ENCODE assay signal across 27 mouse cellular contexts in genomic region chr7:72234433-72234998, GRCm38 (mm10).
DNase-seq lines count a peak whose midpoint lies in the region; ATAC-seq and TF ChIP-seq lines count a peak whose summit lies in the region.
"Had no signal": no experiment of that assay in that cellular context is flagged by ENCODE, and none has a peak within 500 bp of the region (broad histone marks: within the 10 kb centered on the region; RNA-seq: fewer than 3 reads in every experiment).

No protein-coding gene starts in this region.

- H3K4me3 ChIP-seq in embryonic facial prominence, embryonic 11.5 days (ENCODE audit: low read depth, low read length), result no peak overlapping the region
- no peak overlapping the region for H3K4me3 ChIP-seq in embryonic facial prominence, embryonic 10.5 days
- H3K4me3 ChIP-seq in kidney, postnatal 0 days (replicated peaks; ENCODE audit: low read depth, low read length), result no peak overlapping the region
- no peak overlapping the region for H3K4me3 ChIP-seq in limb, embryonic 10.5 days
- H3K4me3 ChIP-seq: forebrain, embryonic 13.5 days; heart, adult 2 months; heart, embryonic 13.5 days; layer of hippocampus, adult 2 months; stomach, embryonic 15.5 days had no signal

- no peak overlapping the region for H3K9ac ChIP-seq in embryonic facial prominence, embryonic 11.5 days (replicated peaks; ENCODE audit: low read length)
- H3K9ac ChIP-seq in kidney, postnatal 0 days (ENCODE audit: low read depth, low read length), result no peak overlapping the region
- H3K9ac ChIP-seq: forebrain, embryonic 13.5 days; heart, embryonic 13.5 days; hindbrain, embryonic 14.5 days; stomach, embryonic 15.5 days had no signal

- TF ChIP-seq CTCF in kidney, postnatal 0 days (IDR thresholded peaks at IDR 0.05; ENCODE audit: low read depth), result no peak

- H3K27me3 ChIP-seq in embryonic facial prominence, embryonic 11.5 days (ENCODE audit: control insufficient read depth, insufficient read depth, low read length), result no peaks in the 10 kb centered on the region
- H3K27me3 ChIP-seq in embryonic facial prominence, embryonic 10.5 days (replicated peaks; ENCODE audit: low read depth, poor library complexity, severe bottlenecking), result no peaks in the 10 kb centered on the region; the same call in 1 of the 2 replicates
- no peaks in the 10 kb centered on the region for H3K27me3 ChIP-seq in kidney, postnatal 0 days (ENCODE audit: insufficient read depth, low read length)
- 0 out of 2 replicates have a peak, but pooled peaks cover 4% of the 10 kb centered on the region for H3K27me3 ChIP-seq in limb, embryonic 10.5 days (ENCODE audit: low read depth, poor library complexity, severe bottlenecking)
- H3K27me3 ChIP-seq: forebrain, embryonic 13.5 days; heart, embryonic 13.5 days; stomach, embryonic 15.5 days had no signal

- no peak overlapping the region for H3K4me2 ChIP-seq in embryonic facial prominence, embryonic 11.5 days (ENCODE audit: low read depth, low read length)
- H3K4me2 ChIP-seq in kidney, postnatal 0 days (ENCODE audit: low read length), result no peak overlapping the region
- H3K4me2 ChIP-seq: forebrain, embryonic 13.5 days; heart, embryonic 13.5 days; hindbrain, embryonic 14.5 days; stomach, embryonic 15.5 days had no signal

- 38% methylated on average over 6 of the region's 6 CpGs for WGBS in embryonic facial prominence, embryonic 11.5 days
- 46% methylated on average over 6 of the region's 6 CpGs for WGBS in embryonic facial prominence, embryonic 10.5 days
- WGBS in kidney, postnatal 0 days, result 36% methylated on average over 6 of the region's 6 CpGs
- WGBS in limb, embryonic 10.5 days, result 26% methylated on average over 6 of the region's 6 CpGs

- 0 out of 2 replicates have a peak, but pooled peaks cover 2% of the 10 kb centered on the region for H3K4me1 ChIP-seq in embryonic facial prominence, embryonic 11.5 days (ENCODE audit: control insufficient read depth, insufficient read depth, low read length)
- peaks cover 30% of the 10 kb centered on the region for H3K4me1 ChIP-seq in embryonic facial prominence, embryonic 10.5 days
- H3K4me1 ChIP-seq in kidney, postnatal 0 days (replicated peaks; ENCODE audit: insufficient read depth, low read length), result no peaks in the 10 kb centered on the region
- H3K4me1 ChIP-seq in limb, embryonic 10.5 days, result peaks cover 47% of the 10 kb centered on the region
- H3K4me1 ChIP-seq: stomach, embryonic 15.5 days had no signal

- H3K27ac ChIP-seq in embryonic facial prominence, embryonic 11.5 days (replicated peaks; ENCODE audit: low read depth, low read length), result no peak overlapping the region
- no peak overlapping the region for H3K27ac ChIP-seq in embryonic facial prominence, embryonic 10.5 days (replicated peaks)
- H3K27ac ChIP-seq in kidney, postnatal 0 days, result peak overlapping the region; percentile 51; the same call in 1 of the 2 replicates
- H3K27ac ChIP-seq in limb, embryonic 10.5 days, result no peak overlapping the region
- H3K27ac ChIP-seq: forebrain, embryonic 13.5 days; heart, adult 2 months; heart, embryonic 13.5 days; hindbrain, embryonic 14.5 days; layer of hippocampus, adult 2 months; macrophage; stomach, embryonic 15.5 days had no signal

- no peaks in the 10 kb centered on the region for H3K9me3 ChIP-seq in embryonic facial prominence, embryonic 11.5 days (replicated peaks; ENCODE audit: control insufficient read depth, low read length)
- no peaks in the 10 kb centered on the region for H3K9me3 ChIP-seq in embryonic facial prominence, embryonic 10.5 days
- no peaks in the 10 kb centered on the region for H3K9me3 ChIP-seq in kidney, postnatal 0 days (replicated peaks; ENCODE audit: low read length)
- H3K9me3 ChIP-seq in limb, embryonic 10.5 days (replicated peaks), result no peaks in the 10 kb centered on the region
- H3K9me3 ChIP-seq: forebrain, embryonic 13.5 days; heart, embryonic 13.5 days; stomach, embryonic 15.5 days had no signal

- no peaks in the 10 kb centered on the region for H3K36me3 ChIP-seq in embryonic facial prominence, embryonic 11.5 days (replicated peaks; ENCODE audit: control insufficient read depth, insufficient read depth, low read depth, low read length)
- H3K36me3 ChIP-seq in embryonic facial prominence, embryonic 10.5 days (replicated peaks), result no peaks in the 10 kb centered on the region
- no peaks in the 10 kb centered on the region for H3K36me3 ChIP-seq in kidney, postnatal 0 days (ENCODE audit: insufficient read depth, low read length)
- no peaks in the 10 kb centered on the region for H3K36me3 ChIP-seq in limb, embryonic 10.5 days
- H3K36me3 ChIP-seq: G1E; heart, embryonic 13.5 days; stomach, embryonic 15.5 days had no signal

- ATAC-seq in embryonic facial prominence, embryonic 11.5 days (replicated peaks; ENCODE audit: insufficient number of reproducible peaks, low FRiP score, low TSS enrichment, low read depth), result no peak
- ATAC-seq in kidney, postnatal 0 days (replicated peaks; ENCODE audit: low FRiP score, low read depth), result no peak
- ATAC-seq in activated CD4-positive, CD25-positive, alpha-beta regulatory T cell, adult 4 months, result no peak
- ATAC-seq: forebrain, embryonic 13.5 days; intestine, postnatal 0 days; midbrain, embryonic 16.5 days had no signal

- DNase-seq in embryonic facial prominence, embryonic 11.5 days (ENCODE audit: low spot score), result peak; percentile 20
- DNase-seq in embryonic facial prominence, embryonic 10.5 days (ENCODE audit: low spot score), result no peak
- DNase-seq in kidney, postnatal 0 days (ENCODE audit: low spot score), result peak; percentile 51
- no peak for DNase-seq in kidney, adult 9 months
- peak; percentile 66 for DNase-seq in limb, embryonic 10.5 days (ENCODE audit: low spot score)
- DNase-seq in mesoderm, embryonic 11.5 days (ENCODE audit: low read depth, low spot score), result peak; percentile 24
- no peak for DNase-seq in urinary bladder, postnatal 10 days (ENCODE audit: low spot score)
- DNase-seq: adrenal gland, postnatal 25 days; cerebellum, adult 8-10 months; cerebellum, postnatal 25 days; heart, adult 2 months; heart, postnatal 10 days; kidney, postnatal 36 days; left cerebral cortex, postnatal 4 days; lung, adult 2 months; lung, postnatal 10 days; right cerebral cortex, postnatal 25 days had no signal

Comparison
In these comparisons a context has a peak if more than half of its experiments do, and no peak if none do; other contexts are left out.
1. DNase-seq: peak in embryonic facial prominence, embryonic 11.5 days (single experiment), kidney, postnatal 0 days (single experiment), limb, embryonic 10.5 days (single experiment) and mesoderm, embryonic 11.5 days (single experiment); none in embryonic facial prominence, embryonic 10.5 days (single experiment), kidney, adult 9 months (single experiment) and urinary bladder, postnatal 10 days (single experiment).